Mouse (Mus musculus): Measurements from ENCODE around the gene Rabgap1. TPM values are rescaled to one million over a fixed set of nuclear protein-coding genes. Genes with fewer than 3 reads are reported as not detected.

The Rabgap1 gene
- 48.6 and 61.7 TPM in 2 replicates for polyA plus RNA-seq (2012; rRNA removed)

DNA sequence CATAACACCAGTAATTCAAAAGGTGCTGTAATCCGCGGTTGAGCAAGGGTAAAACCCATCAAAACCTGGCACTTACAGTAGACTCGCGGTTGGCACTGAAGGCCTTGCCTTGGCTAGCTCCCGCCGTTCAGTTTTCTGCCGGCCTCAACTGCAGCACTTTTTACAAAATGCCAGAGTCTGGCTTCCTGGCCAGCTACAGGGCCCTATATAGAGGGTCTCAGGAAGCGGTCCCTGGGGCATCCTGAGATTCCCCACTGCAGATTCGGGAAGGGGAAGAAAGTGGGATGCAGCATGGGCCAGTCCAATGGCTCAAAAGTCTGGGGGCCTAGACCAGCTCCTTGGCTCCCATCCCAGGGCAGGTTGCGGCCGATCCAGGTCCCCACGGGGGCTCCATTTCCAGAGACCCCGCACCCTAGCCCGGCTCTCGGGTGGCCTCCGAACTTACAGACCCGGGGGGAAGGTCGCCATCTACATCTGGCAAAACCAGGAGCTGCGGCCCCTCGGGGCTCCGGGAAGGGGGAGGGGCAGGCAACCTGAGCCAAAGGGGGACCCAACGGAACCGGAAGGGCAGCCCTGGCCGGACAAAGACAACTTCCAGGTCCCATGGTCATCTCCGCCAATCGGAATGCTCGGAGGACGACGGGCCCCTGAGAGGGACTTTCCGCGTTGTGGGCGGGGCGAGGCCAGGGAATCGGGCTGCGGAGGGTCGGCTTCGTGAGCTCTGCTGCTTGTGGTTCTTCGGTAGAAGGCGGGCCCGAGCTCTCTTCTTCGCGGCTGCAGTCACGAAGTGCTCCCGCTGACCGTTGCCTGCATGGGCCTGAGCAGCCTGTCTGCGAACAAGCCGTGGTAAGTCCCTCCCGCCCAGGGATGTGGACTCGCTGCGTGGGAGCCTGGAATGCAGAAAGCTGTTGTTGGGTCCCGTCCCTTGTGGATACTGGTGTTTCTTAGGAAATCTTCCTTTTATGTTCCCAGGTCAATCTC, at the start of gene Rabgap1, which contains the start of the genes Zbtb26 and Zbtb6:
Rabgap1 (plus strand) TSS at position 669 of the 981 bp plus-strand sequence.
Zbtb26 (minus strand) TSS at position 525 of the 981 bp plus-strand sequence.
Zbtb6 (minus strand) TSS at position 561 of the 981 bp plus-strand sequence.

DNA sequence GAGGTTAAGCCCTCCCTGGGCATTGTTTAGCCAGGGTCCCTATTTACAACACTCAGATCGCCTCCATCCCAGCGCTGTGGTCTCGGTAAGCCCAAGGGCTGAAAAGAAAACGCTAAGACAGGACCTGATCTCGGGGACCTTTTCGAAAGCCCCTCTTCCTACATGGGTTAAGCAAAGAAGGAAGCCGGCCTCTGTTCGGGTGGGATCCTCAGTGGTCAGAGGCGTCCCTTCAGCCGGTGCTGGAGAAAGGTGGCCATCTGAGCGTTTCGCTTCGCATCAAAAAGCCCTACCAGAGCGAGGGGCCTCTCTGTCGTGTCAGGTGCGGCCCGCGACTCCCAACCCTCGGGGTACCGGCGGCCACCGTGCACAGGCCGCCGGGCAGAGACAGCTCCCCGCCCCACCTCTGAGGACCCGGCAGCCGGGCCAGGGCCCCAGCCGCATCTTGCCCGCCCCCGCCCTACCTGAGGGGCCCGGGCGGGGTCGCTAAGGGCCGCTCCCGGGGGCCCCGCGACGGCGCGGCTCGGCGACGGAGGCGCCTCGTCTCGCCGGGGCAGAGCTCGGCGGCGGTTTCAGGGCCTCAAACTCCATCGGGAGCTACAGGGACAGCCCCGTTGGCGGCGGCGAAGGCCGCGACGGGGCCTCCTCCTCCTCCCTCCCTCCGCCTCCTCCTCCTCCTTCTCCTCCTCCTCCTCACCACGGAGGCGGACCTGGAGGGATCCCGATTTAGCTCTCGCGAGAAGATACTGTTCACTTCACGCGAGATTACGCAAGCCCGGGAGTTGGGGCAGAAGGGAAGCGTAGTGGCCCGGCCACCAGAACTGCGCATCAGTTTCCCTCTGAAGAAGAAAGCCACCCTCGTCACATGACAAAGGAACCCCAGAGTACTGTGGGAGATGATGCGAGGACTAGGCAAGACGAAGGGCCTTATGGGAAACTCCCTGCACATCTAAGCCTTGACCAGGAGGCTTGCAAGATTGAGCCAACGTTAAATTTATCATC, 20.5 kb upstream of the Rabgap1 start, which contains the start of gene Rc3h2:
Rc3h2 (minus strand) TSS at position 598 of the 999 bp plus-strand sequence.

DNA sequence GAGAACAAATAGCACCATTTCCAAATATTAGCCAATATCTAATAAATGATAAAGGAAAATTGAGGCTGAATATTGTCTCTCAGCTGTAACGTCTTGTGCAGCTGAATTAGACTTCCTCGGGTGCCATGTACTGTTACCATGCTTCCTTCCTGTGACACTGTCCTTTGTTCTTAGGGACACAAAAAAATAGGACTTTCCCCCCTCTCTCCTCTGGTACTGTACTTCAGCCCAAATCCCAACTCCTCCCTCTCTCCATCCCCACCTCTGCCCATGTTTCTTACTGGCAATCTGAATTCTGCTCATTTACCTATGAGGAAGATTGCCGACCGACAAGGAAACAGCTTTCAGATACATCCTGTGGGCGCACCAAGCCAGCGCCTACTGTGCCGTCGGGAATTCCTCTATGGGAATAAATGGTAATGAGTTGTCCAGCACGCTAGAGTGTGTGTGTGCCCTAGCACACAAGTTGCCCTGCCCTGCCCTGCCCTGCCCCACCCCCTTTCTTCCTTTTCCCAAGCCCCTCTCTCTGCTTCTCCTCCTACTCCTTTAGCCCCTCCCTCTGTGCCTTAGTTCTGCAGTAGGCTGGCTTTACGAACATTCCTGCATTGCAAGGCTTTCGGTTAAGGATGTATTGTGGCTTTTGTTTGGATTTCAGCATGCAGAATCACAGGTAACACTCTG, 73.1 kb downstream of the Rabgap1 start, which contains the start of gene Gpr21:
Gpr21 (plus strand) TSS at position 303 of the 681 bp plus-strand sequence.

Other genes starting within 250 kb of the Rabgap1 start
- gene Olfr366, start 231.7 kb upstream of the Rabgap1 start, polyA plus RNA-seq (2012; rRNA removed): not detected in 2 replicates
- gene Olfr368, start 116.8 kb upstream of the Rabgap1 start, polyA plus RNA-seq (2012; rRNA removed): not detected in 2 replicates
- gene Pdcl, start 83.9 kb upstream of the Rabgap1 start, polyA plus RNA-seq (2012; rRNA removed): 52.6 and 80.6 TPM in 2 replicates
- gene Rc3h2, start 20.4 kb upstream of the Rabgap1 start, polyA plus RNA-seq (2012; rRNA removed): 16.1 and 31.4 TPM in 2 replicates
- gene Zbtb26, start 144 bp upstream of the Rabgap1 start, polyA plus RNA-seq (2012; rRNA removed): 8.9 and 14.4 TPM in 2 replicates
- 8.0 and 12.5 TPM in 2 replicates for gene Zbtb6, start 108 bp upstream of the Rabgap1 start, polyA plus RNA-seq (2012; rRNA removed)
- gene Gpr21, start 73.1 kb downstream of the Rabgap1 start, polyA plus RNA-seq (2012; rRNA removed): 0.64 and 1.1 TPM in 2 replicates

All from central nervous system, embryonic 11.5 days (tissue).